Mouse (Mus musculus) CH12.LX (cell line): Measurements from ENCODE around the gene Alox12b. TPM values are rescaled to one million over a fixed set of nuclear protein-coding genes. Genes with fewer than 3 reads are reported as not detected.

Experiments used
- DNase-seq: peaks from one replicate; pipeline ENCODE4 v3.0.0-alpha.2; 2013; ENCODE audit errors: extremely low read depth
- H3K27ac ChIP-seq: 2 replicates; pipeline ENCODE4 v1.5.1; 2012; ENCODE audit warnings: low read depth, mild to moderate bottlenecking, control low read depth, moderate library complexity; ENCODE audit not compliant: insufficient read depth
- H3K27me3 ChIP-seq: replicated peaks from 2 replicates; pipeline ENCODE3; 2012; ENCODE audit warnings: inconsistent platforms
- H3K36me3 ChIP-seq, 2 experiments: replicated peaks in 1 of 2; 2 replicates each; pipeline versions ENCODE3 to v1.6.1; 2012; ENCODE audit warnings: inconsistent platforms in 1 of 2, low read length in 1 of 2, mild to moderate bottlenecking in 1 of 2, mixed read lengths in 1 of 2, moderate library complexity in 1 of 2; ENCODE audit not compliant: control insufficient read depth in 1 of 2, insufficient read depth in 1 of 2
- H3K4me1 ChIP-seq, 2 experiments: 2 replicates each; pipeline ENCODE4 v1.6.1; 2012; ENCODE audit warnings: inconsistent platforms in 1 of 2, moderate library complexity in 1 of 2; ENCODE audit not compliant: insufficient read depth in 2 of 2, control insufficient read depth in 1 of 2
- H3K4me2 ChIP-seq: 2 replicates; pipeline ENCODE4 v1.6.1; 2012; ENCODE audit warnings: low read depth, mild to moderate bottlenecking, control low read depth; ENCODE audit not compliant: poor library complexity, insufficient read depth, severe bottlenecking
- H3K4me3 ChIP-seq, 3 experiments: fragments of 150-350 bp in 1 of 3; sonication (generic) in 1 of 3; replicated peaks in 1 of 3; 2 replicates each; pipeline versions ENCODE3 to v1.5.1; 2011 to 2012; ENCODE audit warnings: low read depth in 2 of 3, low read length in 2 of 3, mild to moderate bottlenecking in 2 of 3, moderate library complexity in 2 of 3, control low read depth in 1 of 3, improper control_type of control experiment in 1 of 3, inconsistent platforms in 1 of 3, mixed read lengths in 1 of 3; ENCODE audit not compliant: poor library complexity in 1 of 3
- H3K79me2 ChIP-seq: replicated peaks from 2 replicates; pipeline ENCODE4 v1.6.1; 2012; ENCODE audit warnings: mild to moderate bottlenecking, moderate library complexity; ENCODE audit not compliant: control insufficient read depth, poor library complexity, insufficient read depth, severe bottlenecking; ENCODE audit errors: extremely low read depth
- H3K9ac ChIP-seq: 2 replicates; pipeline ENCODE4 v1.6.1; 2012; ENCODE audit warnings: low read depth, mild to moderate bottlenecking, control low read depth, moderate library complexity; ENCODE audit not compliant: insufficient read depth
- H3K9me3 ChIP-seq: replicated peaks from 2 replicates; pipeline ENCODE3; 2012; ENCODE audit warnings: low read length, inconsistent platforms, mixed read lengths
- BHLHE40 ChIP-seq: IDR thresholded peaks from 2 replicates; pipeline ENCODE4 v1.6.1; 2011; ENCODE audit warnings: mild to moderate bottlenecking, low read depth, low read length, improper control_type of control experiment
- CHD1 ChIP-seq: IDR thresholded peaks from 2 replicates; pipeline ENCODE4 v1.6.1; 2012; ENCODE audit warnings: low read depth, low read length, improper control_type of control experiment, inconsistent platforms
- CHD2 ChIP-seq: IDR thresholded peaks from 2 replicates; pipeline ENCODE4 v1.6.1; 2011; ENCODE audit warnings: low read length, improper control_type of control experiment
- CTCF ChIP-seq, 2 experiments: IDR thresholded peaks in 1 of 2; conservative IDR thresholded peaks in 1 of 2; 2 replicates each; pipeline ENCODE4 v1.5.1; 2011 to 2012; ENCODE audit warnings: low read depth in 2 of 2, low read length in 2 of 2, improper control_type of control experiment in 1 of 2, inconsistent platforms in 1 of 2, mild to moderate bottlenecking in 1 of 2, moderate library complexity in 1 of 2
- E2F4 ChIP-seq: IDR thresholded peaks from 2 replicates; pipeline ENCODE4 v1.6.1; 2011; ENCODE audit warnings: low read depth, low read length, improper control_type of control experiment; ENCODE audit not compliant: insufficient replicate concordance
- ELF1 ChIP-seq: IDR thresholded peaks from 2 replicates; pipeline ENCODE4 v1.6.1; 2014; ENCODE audit warnings: low read depth, mild to moderate bottlenecking, inconsistent platforms, low read length, improper control_type of control experiment
- EP300 ChIP-seq: IDR thresholded peaks from 2 replicates; pipeline ENCODE4 v1.6.1; 2011; ENCODE audit warnings: low read length, improper control_type of control experiment
- ETS1 ChIP-seq: conservative IDR thresholded peaks from 2 replicates; pipeline ENCODE4 v1.6.1; 2012; ENCODE audit warnings: low read depth, mild to moderate bottlenecking, inconsistent platforms, low read length, improper control_type of control experiment, moderate library complexity
- GABPA ChIP-seq: IDR thresholded peaks from 2 replicates; pipeline ENCODE4 v1.6.1; 2012; ENCODE audit warnings: low read depth, low read length, improper control_type of control experiment, inconsistent platforms; ENCODE audit not compliant: insufficient replicate concordance
- HCFC1 ChIP-seq: IDR thresholded peaks from 2 replicates; pipeline ENCODE4 v1.6.1; 2012; ENCODE audit warnings: low read depth, mild to moderate bottlenecking, inconsistent platforms, low read length, improper control_type of control experiment
- IRF4 ChIP-seq: IDR thresholded peaks from 2 replicates; pipeline ENCODE4 v1.6.1; 2014; ENCODE audit warnings: low read depth, mild to moderate bottlenecking, inconsistent platforms, low read length, improper control_type of control experiment
- JUN ChIP-seq: IDR thresholded peaks from 2 replicates; pipeline ENCODE4 v1.6.1; 2011; ENCODE audit warnings: low read depth, mild to moderate bottlenecking, low read length, improper control_type of control experiment, moderate library complexity; ENCODE audit not compliant: insufficient read depth
- JUND ChIP-seq: conservative IDR thresholded peaks from 2 replicates; pipeline ENCODE4 v1.6.1; 2011; ENCODE audit warnings: low read depth, low read length, improper control_type of control experiment
- KAT2A ChIP-seq: IDR thresholded peaks from 2 replicates; pipeline ENCODE4 v1.6.1; 2012; ENCODE audit warnings: low read length, improper control_type of control experiment, inconsistent platforms; ENCODE audit not compliant: insufficient replicate concordance
- MAFK ChIP-seq: IDR thresholded peaks from 2 replicates; pipeline ENCODE4 v1.6.1; 2011; ENCODE audit warnings: low read length, improper control_type of control experiment; ENCODE audit not compliant: insufficient replicate concordance
- MAX ChIP-seq: IDR thresholded peaks from 2 replicates; pipeline ENCODE4 v1.6.1; 2011; ENCODE audit warnings: low read length, improper control_type of control experiment
- MAZ ChIP-seq: IDR thresholded peaks from 2 replicates; pipeline ENCODE4 v1.6.1; 2012; ENCODE audit warnings: low read depth, mild to moderate bottlenecking, inconsistent platforms, low read length, improper control_type of control experiment, moderate library complexity
- MEF2A ChIP-seq: IDR thresholded peaks from 2 replicates; pipeline ENCODE4 v1.6.1; 2014; ENCODE audit warnings: low read depth, mild to moderate bottlenecking, inconsistent platforms, low read length, improper control_type of control experiment, borderline replicate concordance
- MXI1 ChIP-seq: IDR thresholded peaks from 2 replicates; pipeline ENCODE4 v1.6.1; 2011; ENCODE audit warnings: mild to moderate bottlenecking, low read depth, low read length, improper control_type of control experiment
- MYC ChIP-seq: IDR thresholded peaks from 2 replicates; pipeline ENCODE4 v1.6.1; 2011; ENCODE audit warnings: low read depth, mild to moderate bottlenecking, improper control_type of control experiment, low read length
- NRF1 ChIP-seq: IDR thresholded peaks from 2 replicates; pipeline ENCODE4 v1.6.1; 2014; ENCODE audit warnings: low read depth, mild to moderate bottlenecking, inconsistent platforms, low read length, improper control_type of control experiment, moderate library complexity
- PAX5 ChIP-seq: IDR thresholded peaks from 2 replicates; pipeline ENCODE4 v1.6.1; 2012; ENCODE audit warnings: low read length, inconsistent platforms, mixed read lengths
- POLR2A ChIP-seq: IDR thresholded peaks from 2 replicates; pipeline ENCODE4 v1.6.1; 2011; ENCODE audit warnings: low read depth, mild to moderate bottlenecking, improper control_type of control experiment, low read length
- POLR2AphosphoS2 ChIP-seq: IDR thresholded peaks from 2 replicates; pipeline ENCODE4 v1.6.1; 2011; ENCODE audit warnings: low read depth, low read length, improper control_type of control experiment
- RAD21 ChIP-seq: IDR thresholded peaks from 2 replicates; pipeline ENCODE4 v1.6.1; 2011; ENCODE audit warnings: low read depth, mild to moderate bottlenecking, low read length, improper control_type of control experiment, moderate library complexity
- RCOR1 ChIP-seq: conservative IDR thresholded peaks from 2 replicates; pipeline ENCODE4 v1.6.1; 2012; ENCODE audit warnings: low read depth, mild to moderate bottlenecking, inconsistent platforms, low read length, improper control_type of control experiment
- SIN3A ChIP-seq: IDR thresholded peaks from 2 replicates; pipeline ENCODE4 v1.6.1; 2012; ENCODE audit warnings: low read length, improper control_type of control experiment, inconsistent platforms
- SMC3 ChIP-seq: IDR thresholded peaks from 2 replicates; pipeline ENCODE4 v1.6.1; 2011; ENCODE audit warnings: low read depth, low read length, improper control_type of control experiment
- TBP ChIP-seq: conservative IDR thresholded peaks from 2 replicates; pipeline ENCODE4 v1.6.1; 2011; ENCODE audit warnings: low read depth, low read length, improper control_type of control experiment
- UBTF ChIP-seq: IDR thresholded peaks from 2 replicates; pipeline ENCODE4 v1.6.1; 2012; ENCODE audit warnings: low read depth, mild to moderate bottlenecking, inconsistent platforms, low read length, improper control_type of control experiment, moderate library complexity
- USF2 ChIP-seq: conservative IDR thresholded peaks from 2 replicates; pipeline ENCODE4 v1.6.1; 2011; ENCODE audit warnings: low read depth, low read length, improper control_type of control experiment
- ZC3H11A ChIP-seq: IDR thresholded peaks from 2 replicates; pipeline ENCODE4 v1.6.1; 2012; ENCODE audit warnings: low read depth, mild to moderate bottlenecking, inconsistent platforms, low read length, improper control_type of control experiment
- ZKSCAN1 ChIP-seq: IDR thresholded peaks from 2 replicates; pipeline ENCODE4 v1.6.1; 2012; ENCODE audit warnings: low read depth, inconsistent platforms, low read length, improper control_type of control experiment, borderline replicate concordance
- ZNF384 ChIP-seq: IDR thresholded peaks from 2 replicates; pipeline ENCODE4 v1.6.1; 2012; ENCODE audit warnings: low read depth, low read length, improper control_type of control experiment, inconsistent platforms
- dilution Hi-C: fragments of 300-500 bp; cut with MboI; formaldehyde crosslinking; loops from 2 replicates; pipeline ENCODE4 v1.14.3; 2020; ENCODE audit warnings: low sequenced_read_pairs; ENCODE audit not compliant: extremely low pct_unique_long_range_greater_than_20kb, extremely low pct_ligation_motif_present
- in situ Hi-C: fragments of 300-500 bp; cut with MboI; formaldehyde crosslinking; loops from 3 replicates; pipeline ENCODE4 v1.14.3; 2019; ENCODE audit warnings: low sequenced_read_pairs, low pct_ligation_motif_present, low pct_unique_long_range_greater_than_20kb, mixed read lengths
- polyA plus RNA-seq: library from polyadenylated mRNA; unstranded; fragments of >175 nt; gene quantifications from 2 replicates; pipeline ENCODE4 v1.2.1, GENCODE M21; 2012; ENCODE audit warnings: low read depth; ENCODE audit not compliant: insufficient read length
- total RNA-seq, 2 experiments: library from RNA; depleted of rRNA; stranded (reverse); fragments of 300-350 nt in 1 of 2; fragments of >200 nt in 1 of 2; gene quantifications; 2 replicates each; pipeline ENCODE4 v1.2.3; 2012 to 2014

Gene Alox12b
- total and polyA plus RNA-seq, 3 experiments: not detected

- TF ChIP-seq BHLHE40 (no peak; the same call in 1 of the 2 replicates), MXI1 (no peak), JUND (no peak), CHD1 (no peak; the same call in 1 of the 2 replicates), PAX5 (no peak), IRF4 (peak; percentile 62), EP300 (no peak), SMC3 (no peak), MAZ (peak; percentile 87)
These were observed 33.6 kb upstream of the Alox12b start (continued) for GRCm38 (mm10) chr11:69123056-69123692.

GRCm38 (mm10) chr11:69123693-69124497, 32.9 kb upstream of the Alox12b start:
- peaks cover 66% of the 10 kb centered on the region for H3K27me3 ChIP-seq
- H3K27ac ChIP-seq: peak overlapping the region; percentile 65
- TF ChIP-seq MAX (peak; percentile 49; the same call in 1 of the 2 replicates), POLR2AphosphoS2 (no peak), SIN3A (peak; percentile 85), CTCF (conservative IDR thresholded peaks at IDR 0.05 in 1 of 2, IDR thresholded peaks at IDR 0.05 in 1 of 2; ENCODE audit: low read depth in 2 of 2, low read length in 2 of 2) (no peak), MYC (no peak), BHLHE40 (peak; percentile 79), PAX5 (no peak), TBP (peak; percentile 98), GABPA (no peak), POLR2A (0 out of 2 replicates have a peak, but pooled peaks have one; percentile 38), MEF2A (0 out of 2 replicates have a peak, but pooled peaks have one; percentile 5), RCOR1 (no peak), CHD1 (no peak), ELF1 (peak; percentile 92), JUN (no peak), NRF1 (peak; percentile 69), USF2 (no peak), EP300 (no peak), IRF4 (peak; percentile 1; the same call in 1 of the 2 replicates), RAD21 (no peak), ZKSCAN1 (no peak), ZC3H11A (no peak), CHD2 (no peak), MAZ (no peak), UBTF (no peak), E2F4 (peak; percentile 7; the same call in 1 of the 2 replicates), MAFK (peak; percentile 92), HCFC1 (no peak), ETS1 (no peak; the same call in 1 of the 2 replicates), JUND (peak; percentile 88), KAT2A (peak; percentile 70; the same call in 1 of the 2 replicates), ZNF384 (peak; percentile 5; the same call in 1 of the 2 replicates)

More at GRCm38 (mm10) chr11:69123693-69124497, 32.9 kb upstream of the Alox12b start:
- H3K79me2 ChIP-seq: no peaks in the 10 kb centered on the region
- in situ Hi-C loops: no loop called here
- H3K4me1 ChIP-seq: peaks cover 3 to 45% of the 10 kb centered on the region in 2 experiments
- H3K9me3 ChIP-seq: no peaks in the 10 kb centered on the region
- peak; percentile 97 for DNase-seq
- dilution Hi-C loops: no loop called here
- H3K36me3 ChIP-seq: no peaks in the 10 kb centered on the region
- H3K9ac ChIP-seq: peak overlapping the region; percentile 75
- H3K4me3 ChIP-seq: peak overlapping the region; percentile 68 to 97 (median 69)
- H3K4me2 ChIP-seq: peak overlapping the region; percentile 23; the same call in 1 of the 2 replicates
